Mouse (Mus musculus): ENCODE results near the gene Trub1. TPM values are rescaled to one million over a fixed set of nuclear protein-coding genes. Genes with fewer than 3 reads are reported as not detected.

Trub1 gene
- polyA plus RNA-seq, 1 experiment from 2014 or later = 13.6 TPM

DNA sequence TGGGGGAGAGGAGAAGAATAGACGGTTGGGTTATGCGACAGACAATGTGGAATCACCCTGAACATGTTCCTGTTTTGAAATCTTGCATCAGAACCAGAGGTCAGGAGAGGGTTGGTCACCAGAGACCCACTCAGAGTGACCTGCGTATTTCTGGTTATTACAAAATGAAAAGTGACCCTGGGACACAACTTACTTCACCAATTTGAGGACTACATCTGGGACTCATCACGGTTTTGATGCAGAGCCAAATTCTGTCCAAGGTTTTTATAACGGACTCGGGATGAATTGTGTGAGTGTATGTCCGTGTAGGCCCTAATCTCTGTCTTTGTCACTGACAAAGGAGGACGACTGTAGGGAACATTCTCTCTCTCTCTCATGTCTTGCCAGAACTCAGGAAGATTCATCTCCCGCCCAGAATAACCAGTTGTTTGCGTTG is 16.1 kb upstream of the Trub1 start:
- Histone ChIP-seq H3K4me1 (replicated peaks; ENCODE audit: control insufficient read depth, insufficient read depth, low read length) (0 out of 2 replicates have a peak, but pooled peaks cover 10% of the 10 kb centered on the region), H3K36me3 (replicated peaks; ENCODE audit: control insufficient read depth, insufficient read depth) (no peaks in the 10 kb centered on the region), H3K9ac (no peak overlapping the region), H3K9me3 (ENCODE audit: control insufficient read depth, low read length) (no peaks in the 10 kb centered on the region), H3K4me3 (replicated peaks; ENCODE audit: low read length) (no peak overlapping the region), H3K27me3 (ENCODE audit: control insufficient read depth, insufficient read depth, low read length) (no peaks in the 10 kb centered on the region), H3K4me2 (replicated peaks) (no peak overlapping the region), H3K27ac (no peak overlapping the region)
- DNase-seq (ENCODE audit: low spot score) = no peak
- 69% methylated on average over 10 of the region's 10 CpGs for WGBS
- ATAC-seq (ENCODE audit: low FRiP score) = no peak

GRCm38 (mm10) chr19:57437042-57437441 is 15.7 kb upstream of the Trub1 start:
- WGBS = 73% methylated on average over 7 of the region's 7 CpGs
- H3K27me3 ChIP-seq (ENCODE audit: control insufficient read depth, insufficient read depth, low read length) = no peaks in the 10 kb centered on the region
- H3K4me2 ChIP-seq (replicated peaks) = no peak overlapping the region
- H3K4me3 ChIP-seq (replicated peaks; ENCODE audit: low read length) = no peak overlapping the region
- no peaks in the 10 kb centered on the region for H3K36me3 ChIP-seq (replicated peaks; ENCODE audit: control insufficient read depth, insufficient read depth)
- ATAC-seq (ENCODE audit: low FRiP score) (no peak), DNase-seq (ENCODE audit: low spot score) (no peak)
- no peak overlapping the region for H3K9ac ChIP-seq
- H3K9me3 ChIP-seq (ENCODE audit: control insufficient read depth, low read length) = no peaks in the 10 kb centered on the region
- H3K4me1 ChIP-seq (replicated peaks; ENCODE audit: control insufficient read depth, insufficient read depth, low read length) = 0 out of 2 replicates have a peak, but pooled peaks cover 10% of the 10 kb centered on the region
- H3K27ac ChIP-seq = no peak overlapping the region

- WGBS = 88% methylated on average over 5 of the region's 5 CpGs
- Histone ChIP-seq H3K36me3 (replicated peaks; ENCODE audit: control insufficient read depth, insufficient read depth) (no peaks in the 10 kb centered on the region), H3K4me1 (replicated peaks; ENCODE audit: control insufficient read depth, insufficient read depth, low read length) (0 out of 2 replicates have a peak, but pooled peaks cover 5% of the 10 kb centered on the region), H3K9me3 (ENCODE audit: control insufficient read depth, low read length) (no peaks in the 10 kb centered on the region), H3K9ac (no peak overlapping the region), H3K4me3 (replicated peaks; ENCODE audit: low read length) (no peak overlapping the region), H3K27me3 (ENCODE audit: control insufficient read depth, insufficient read depth, low read length) (no peaks in the 10 kb centered on the region; the same call in 1 of the 2 replicates), H3K27ac (no peak overlapping the region), H3K4me2 (replicated peaks) (no peak overlapping the region)
- ATAC-seq (ENCODE audit: low FRiP score) = no peak
- DNase-seq (ENCODE audit: low spot score) = no peak
Measured at GRCm38 (mm10) chr19:57439296-57439695, 13.4 kb upstream of the Trub1 start.

GRCm38 (mm10) chr19:57441501-57441900 is 11.2 kb upstream of the Trub1 start:
- ATAC-seq (ENCODE audit: low FRiP score) (no peak), DNase-seq (ENCODE audit: low spot score) (no peak)
- Histone ChIP-seq H3K4me3 (replicated peaks; ENCODE audit: low read length) (no peak overlapping the region), H3K9me3 (ENCODE audit: control insufficient read depth, low read length) (no peaks in the 10 kb centered on the region), H3K9ac (no peak overlapping the region), H3K36me3 (replicated peaks; ENCODE audit: control insufficient read depth, insufficient read depth) (no peaks in the 10 kb centered on the region), H3K4me2 (replicated peaks) (no peak overlapping the region), H3K27me3 (ENCODE audit: control insufficient read depth, insufficient read depth, low read length) (no peaks in the 10 kb centered on the region; the same call in 1 of the 2 replicates), H3K4me1 (replicated peaks; ENCODE audit: control insufficient read depth, insufficient read depth, low read length) (0 out of 2 replicates have a peak, but pooled peaks cover 5% of the 10 kb centered on the region), H3K27ac (no peak overlapping the region)
- WGBS = 46% methylated on average over 7 of the region's 7 CpGs

- Histone ChIP-seq H3K36me3 (replicated peaks; ENCODE audit: control insufficient read depth, insufficient read depth) (no peaks in the 10 kb centered on the region), H3K27ac (no peak overlapping the region)
- no peak for ATAC-seq (ENCODE audit: low FRiP score)
Measured at GRCm38 (mm10) chr19:57442936-57443657, 9.6 kb upstream of the Trub1 start.

DNA sequence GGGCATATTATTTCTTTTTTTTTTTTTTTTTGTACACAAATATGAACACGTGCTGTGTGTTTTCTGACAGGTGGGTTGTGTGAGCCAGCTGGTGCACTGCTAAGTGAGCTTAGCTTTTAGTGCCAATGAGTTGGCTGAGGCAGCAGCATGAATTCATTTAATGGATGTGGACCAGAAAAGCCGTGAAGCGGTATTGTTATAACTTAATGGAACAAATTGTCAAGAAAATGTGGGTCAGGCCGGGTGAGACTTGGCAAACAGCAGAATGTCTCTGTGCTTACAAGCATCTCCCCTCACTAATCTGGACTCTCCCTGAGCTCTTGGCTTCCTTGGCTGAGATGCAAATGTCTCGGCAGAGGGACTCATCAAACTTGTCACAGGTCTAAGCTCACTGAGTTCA is 7.7 kb upstream of the Trub1 start:
- H3K27me3 ChIP-seq (ENCODE audit: control insufficient read depth, insufficient read depth, low read length) = no peaks in the 10 kb centered on the region; the same call in 1 of the 2 replicates
- ATAC-seq (ENCODE audit: low FRiP score) = peak; percentile 43; the same call in 1 of the 2 replicates
- 0 out of 2 replicates have a peak, but pooled peaks cover 5% of the 10 kb centered on the region for H3K4me1 ChIP-seq (replicated peaks; ENCODE audit: control insufficient read depth, insufficient read depth, low read length)
- H3K36me3 ChIP-seq (replicated peaks; ENCODE audit: control insufficient read depth, insufficient read depth) = no peaks in the 10 kb centered on the region
- WGBS = 29% methylated on average over 5 of the region's 5 CpGs
- no peak overlapping the region for H3K4me3 ChIP-seq (replicated peaks; ENCODE audit: low read length)
- peak; percentile 59 for DNase-seq (ENCODE audit: low spot score)
- no peaks in the 10 kb centered on the region for H3K9me3 ChIP-seq (ENCODE audit: control insufficient read depth, low read length)
- H3K27ac ChIP-seq = no peak overlapping the region
- H3K9ac ChIP-seq = no peak overlapping the region
- no peak overlapping the region for H3K4me2 ChIP-seq (replicated peaks)

More at GRCm38 (mm10) chr19:57442936-57443657, 9.6 kb upstream of the Trub1 start:
- Histone ChIP-seq H3K27me3 (ENCODE audit: control insufficient read depth, insufficient read depth, low read length) (no peaks in the 10 kb centered on the region; the same call in 1 of the 2 replicates), H3K9me3 (ENCODE audit: control insufficient read depth, low read length) (no peaks in the 10 kb centered on the region), H3K4me2 (replicated peaks) (no peak overlapping the region), H3K4me3 (replicated peaks; ENCODE audit: low read length) (no peak overlapping the region), H3K4me1 (replicated peaks; ENCODE audit: control insufficient read depth, insufficient read depth, low read length) (0 out of 2 replicates have a peak, but pooled peaks cover 5% of the 10 kb centered on the region), H3K9ac (no peak overlapping the region)
- 40% methylated on average over 8 of the region's 8 CpGs for WGBS
- DNase-seq (ENCODE audit: low spot score) = no peak

GRCm38 (mm10) chr19:57450849-57451248 is 1.9 kb upstream of the Trub1 start:
- no peaks in the 10 kb centered on the region for H3K36me3 ChIP-seq (replicated peaks; ENCODE audit: control insufficient read depth, insufficient read depth)
- H3K27ac ChIP-seq = no peak overlapping the region
- no peaks in the 10 kb centered on the region for H3K27me3 ChIP-seq (ENCODE audit: control insufficient read depth, insufficient read depth, low read length)
- H3K4me3 ChIP-seq (replicated peaks; ENCODE audit: low read length) = no peak overlapping the region
- ATAC-seq (ENCODE audit: low FRiP score) (no peak), DNase-seq (ENCODE audit: low spot score) (no peak)
- no peaks in the 10 kb centered on the region for H3K9me3 ChIP-seq (ENCODE audit: control insufficient read depth, low read length)
- peaks cover 15% of the 10 kb centered on the region; the same call in 1 of the 2 replicates for H3K4me1 ChIP-seq (replicated peaks; ENCODE audit: control insufficient read depth, insufficient read depth, low read length)
- WGBS = 91% methylated on average over 1 of the region's 1 CpGs
- H3K9ac ChIP-seq = no peak overlapping the region
- no peak overlapping the region for H3K4me2 ChIP-seq (replicated peaks)

DNA sequence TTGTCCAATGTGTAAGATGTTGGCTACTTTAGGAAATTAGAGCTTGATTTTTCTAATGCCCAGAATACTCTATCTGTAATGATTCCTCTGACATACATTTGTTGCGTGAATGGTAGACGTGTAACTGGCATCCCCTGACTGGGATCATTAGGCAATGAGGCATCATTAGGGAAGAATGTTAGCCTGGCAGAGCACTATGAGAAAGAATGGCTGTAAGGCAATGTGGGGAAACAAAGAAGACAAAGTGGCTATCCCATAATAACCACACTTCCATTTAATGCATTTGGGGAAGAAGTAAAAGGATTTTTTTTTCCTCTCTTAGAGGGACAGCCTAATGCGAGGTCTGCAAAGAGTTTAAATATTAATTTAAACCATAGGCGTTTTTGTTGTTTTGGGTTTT is 950 bp upstream of the Trub1 start:
- H3K9me3 ChIP-seq (ENCODE audit: control insufficient read depth, low read length) = no peaks in the 10 kb centered on the region
- peaks cover 15% of the 10 kb centered on the region; the same call in 1 of the 2 replicates for H3K4me1 ChIP-seq (replicated peaks; ENCODE audit: control insufficient read depth, insufficient read depth, low read length)
- no peaks in the 10 kb centered on the region for H3K36me3 ChIP-seq (replicated peaks; ENCODE audit: control insufficient read depth, insufficient read depth)
- H3K9ac ChIP-seq = no peak overlapping the region
- 80% methylated on average over 4 of the region's 4 CpGs for WGBS
- DNase-seq (ENCODE audit: low spot score) = no peak
- no peak overlapping the region for H3K4me3 ChIP-seq (replicated peaks; ENCODE audit: low read length)
- H3K27ac ChIP-seq = no peak overlapping the region
- H3K4me2 ChIP-seq (replicated peaks) = no peak overlapping the region
- no peak for ATAC-seq (ENCODE audit: low FRiP score)
- no peaks in the 10 kb centered on the region for H3K27me3 ChIP-seq (ENCODE audit: control insufficient read depth, insufficient read depth, low read length)

DNA sequence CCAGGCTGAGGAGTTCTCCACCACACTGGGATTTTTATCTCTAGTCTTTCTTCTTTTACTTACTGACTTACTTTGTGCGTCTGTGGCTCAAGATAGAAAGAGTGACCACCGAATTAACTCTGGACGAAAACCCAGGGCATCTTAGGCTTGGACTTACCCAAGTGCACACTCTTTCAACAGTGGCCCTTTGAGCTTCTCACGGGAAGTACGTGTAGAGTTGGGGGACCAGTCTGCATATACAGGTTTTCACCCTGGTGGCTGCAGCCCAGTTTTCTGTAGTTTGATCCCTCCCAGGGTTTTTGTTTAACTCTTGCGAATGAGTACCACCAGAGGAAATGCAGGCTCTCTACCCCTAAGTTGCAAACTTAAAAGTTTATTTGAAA is 497 bp downstream of the Trub1 start:
- Histone ChIP-seq H3K27ac (peak overlapping the region; percentile 62; the same call in 1 of the 2 replicates), H3K27me3 (ENCODE audit: control insufficient read depth, insufficient read depth, low read length) (no peaks in the 10 kb centered on the region), H3K4me2 (replicated peaks) (peak overlapping the region; percentile 59), H3K9me3 (ENCODE audit: control insufficient read depth, low read length) (no peaks in the 10 kb centered on the region), H3K9ac (peak overlapping the region; percentile 65), H3K4me1 (replicated peaks; ENCODE audit: control insufficient read depth, insufficient read depth, low read length) (peaks cover 15% of the 10 kb centered on the region; the same call in 1 of the 2 replicates), H3K36me3 (replicated peaks; ENCODE audit: control insufficient read depth, insufficient read depth) (no peaks in the 10 kb centered on the region), H3K4me3 (replicated peaks; ENCODE audit: low read length) (peak overlapping the region; percentile 54)
- ATAC-seq (ENCODE audit: low FRiP score) = no peak
- DNase-seq (ENCODE audit: low spot score) = no peak
- 10% methylated on average over 6 of the region's 6 CpGs for WGBS
